Mouse (Mus musculus): Measurements from ENCODE around the gene Srgap3. TPM values are rescaled to one million over a fixed set of nuclear protein-coding genes. Genes with fewer than 3 reads are reported as not detected.

Gene Srgap3
- polyA plus RNA-seq, 1 experiment from 2014 or later: 33.7 TPM

GRCm38 (mm10) chr6:112842426-112842825 lies 104.6 kb downstream of the Srgap3 start:
- Histone ChIP-seq H3K36me3 (no peaks in the 10 kb centered on the region), H3K9me3 (no peaks in the 10 kb centered on the region), H3K4me3 (no peak overlapping the region), H3K9ac (replicated peaks) (no peak overlapping the region), H3K4me1 (peaks cover 37% of the 10 kb centered on the region), H3K27me3 (no peaks in the 10 kb centered on the region), H3K27ac (replicated peaks) (0 out of 2 replicates have a peak overlapping the region, but pooled peaks have one; percentile 4), H3K4me2 (replicated peaks) (no peak overlapping the region)
- ATAC-seq (replicated peaks): no peak
- 67% methylated on average over 5 of the region's 5 CpGs for WGBS

DNA sequence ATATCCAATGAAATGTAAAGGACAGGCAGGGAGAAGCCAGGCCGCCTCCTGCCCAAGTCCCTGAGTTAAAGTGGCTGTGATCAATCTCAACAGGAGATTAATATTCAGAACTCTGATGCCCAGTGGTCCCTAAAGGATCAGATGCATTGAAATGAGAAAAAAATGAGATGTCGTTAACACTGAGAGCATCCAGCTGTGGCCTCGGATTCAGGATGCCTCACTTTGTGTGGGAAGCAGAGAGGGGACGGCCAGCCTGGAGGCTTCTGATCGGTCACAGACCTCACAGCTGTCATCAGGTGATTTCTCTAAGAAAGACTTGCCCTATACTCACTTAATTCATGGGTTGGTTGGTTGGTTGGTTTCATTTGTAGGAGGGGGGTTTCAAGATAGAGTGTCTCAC lies 106.7 kb downstream of the Srgap3 start:
- WGBS: 47% methylated on average over 5 of the region's 5 CpGs
- ATAC-seq (replicated peaks): no peak
- no peaks in the 10 kb centered on the region for H3K36me3 ChIP-seq
- H3K4me1 ChIP-seq: peaks cover 42% of the 10 kb centered on the region
- peak overlapping the region; percentile 79; the same call in 1 of the 2 replicates for H3K27ac ChIP-seq (replicated peaks)
- H3K4me2 ChIP-seq (replicated peaks): no peak overlapping the region
- H3K9ac ChIP-seq (replicated peaks): no peak overlapping the region
- H3K4me3 ChIP-seq: no peak overlapping the region
- H3K9me3 ChIP-seq: no peaks in the 10 kb centered on the region
- no peaks in the 10 kb centered on the region for H3K27me3 ChIP-seq

DNA sequence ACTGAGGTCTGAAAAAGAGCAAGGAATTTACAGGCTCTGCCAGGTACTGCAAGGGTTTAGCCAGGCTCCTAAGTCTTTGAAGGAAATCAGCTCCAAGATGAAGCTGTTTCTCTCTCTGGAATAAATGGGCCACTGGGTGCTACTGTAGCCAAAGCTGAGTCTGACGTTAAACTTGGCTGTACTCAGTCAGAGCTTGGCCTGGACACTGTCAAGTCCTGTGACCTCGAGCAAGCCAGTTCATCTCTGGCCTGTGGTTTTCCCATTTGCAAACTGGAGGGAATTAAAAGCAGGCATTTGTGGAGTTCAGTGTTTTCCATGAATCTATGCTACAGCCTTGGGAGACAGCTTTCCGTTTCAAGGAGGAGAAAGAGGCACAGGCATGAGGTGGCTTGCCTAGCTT lies 107.7 kb downstream of the Srgap3 start:
- H3K36me3 ChIP-seq: no peaks in the 10 kb centered on the region
- peaks cover 43% of the 10 kb centered on the region for H3K4me1 ChIP-seq
- no peak overlapping the region for H3K4me2 ChIP-seq (replicated peaks)
- whole genome bisulfite sequencing: 46% methylated on average over 3 of the region's 3 CpGs
- no peak overlapping the region for H3K9ac ChIP-seq (replicated peaks)
- ATAC-seq (replicated peaks): no peak
- no peaks in the 10 kb centered on the region for H3K27me3 ChIP-seq
- H3K27ac ChIP-seq (replicated peaks): peak overlapping the region; percentile 79
- H3K4me3 ChIP-seq: no peak overlapping the region
- H3K9me3 ChIP-seq: no peaks in the 10 kb centered on the region

- H3K4me3 ChIP-seq: no peak overlapping the region
- no peaks in the 10 kb centered on the region for H3K9me3 ChIP-seq
- 3% methylated on average over 2 of the region's 2 CpGs for WGBS
- H3K27ac ChIP-seq (replicated peaks): peak overlapping the region; percentile 79
- H3K36me3 ChIP-seq: no peaks in the 10 kb centered on the region
- H3K9ac ChIP-seq (replicated peaks): 0 out of 2 replicates have a peak overlapping the region, but pooled peaks have one; percentile 17
- ATAC-seq (replicated peaks): peak; percentile 91
- peaks cover 48% of the 10 kb centered on the region for H3K4me1 ChIP-seq
- H3K27me3 ChIP-seq: no peaks in the 10 kb centered on the region
- H3K4me2 ChIP-seq (replicated peaks): no peak overlapping the region
Measured at GRCm38 (mm10) chr6:112838879-112839278, 108.2 kb downstream of the Srgap3 start.

GRCm38 (mm10) chr6:112836712-112837111 lies 110.4 kb downstream of the Srgap3 start:
- no peak overlapping the region for H3K27ac ChIP-seq (replicated peaks)

GRCm38 (mm10) chr6:112835413-112835812 lies 111.7 kb downstream of the Srgap3 start:
- no peaks in the 10 kb centered on the region for H3K27me3 ChIP-seq
- no peak overlapping the region for H3K9ac ChIP-seq (replicated peaks)
- no peak overlapping the region for H3K4me2 ChIP-seq (replicated peaks)
- 80% methylated on average over 4 of the region's 4 CpGs for WGBS
- H3K4me1 ChIP-seq: peaks cover 45% of the 10 kb centered on the region
- H3K27ac ChIP-seq (replicated peaks): no peak overlapping the region
- ATAC-seq (replicated peaks): no peak
- no peaks in the 10 kb centered on the region for H3K9me3 ChIP-seq
- no peaks in the 10 kb centered on the region for H3K36me3 ChIP-seq
- no peak overlapping the region for H3K4me3 ChIP-seq

More at GRCm38 (mm10) chr6:112836712-112837111, 110.4 kb downstream of the Srgap3 start:
- H3K4me2 ChIP-seq (replicated peaks): no peak overlapping the region
- no peaks in the 10 kb centered on the region for H3K36me3 ChIP-seq
- peaks cover 52% of the 10 kb centered on the region for H3K4me1 ChIP-seq
- H3K9ac ChIP-seq (replicated peaks): no peak overlapping the region
- ATAC-seq (replicated peaks): no peak
- H3K27me3 ChIP-seq: no peaks in the 10 kb centered on the region
- H3K9me3 ChIP-seq: no peaks in the 10 kb centered on the region
- 78% methylated on average over 4 of the region's 4 CpGs for WGBS
- no peak overlapping the region for H3K4me3 ChIP-seq

- H3K4me1 ChIP-seq: peaks cover 36% of the 10 kb centered on the region
- WGBS: 82% methylated on average over 5 of the region's 5 CpGs
- no peak overlapping the region for H3K9ac ChIP-seq (replicated peaks)
Measured at GRCm38 (mm10) chr6:112834430-112834829, 112.6 kb downstream of the Srgap3 start.

GRCm38 (mm10) chr6:112833763-112834162 lies 113.3 kb downstream of the Srgap3 start:
- no peaks in the 10 kb centered on the region for H3K9me3 ChIP-seq
- no peak; the same call in 1 of the 2 replicates for ATAC-seq (replicated peaks)
- H3K4me3 ChIP-seq: no peak overlapping the region
- WGBS: 32% methylated on average over 6 of the region's 6 CpGs
- no peak overlapping the region for H3K9ac ChIP-seq (replicated peaks)
- peaks cover 35% of the 10 kb centered on the region for H3K4me1 ChIP-seq
- peak overlapping the region; percentile 47 for H3K27ac ChIP-seq (replicated peaks)
- no peak overlapping the region for H3K4me2 ChIP-seq (replicated peaks)
- H3K36me3 ChIP-seq: no peaks in the 10 kb centered on the region
- H3K27me3 ChIP-seq: no peaks in the 10 kb centered on the region

More at GRCm38 (mm10) chr6:112834430-112834829, 112.6 kb downstream of the Srgap3 start:
- H3K4me3 ChIP-seq: no peak overlapping the region
- no peaks in the 10 kb centered on the region for H3K27me3 ChIP-seq
- ATAC-seq (replicated peaks): no peak
- H3K36me3 ChIP-seq: no peaks in the 10 kb centered on the region
- H3K27ac ChIP-seq (replicated peaks): peak overlapping the region; percentile 47
- no peak overlapping the region for H3K4me2 ChIP-seq (replicated peaks)
- H3K9me3 ChIP-seq: no peaks in the 10 kb centered on the region

DNA sequence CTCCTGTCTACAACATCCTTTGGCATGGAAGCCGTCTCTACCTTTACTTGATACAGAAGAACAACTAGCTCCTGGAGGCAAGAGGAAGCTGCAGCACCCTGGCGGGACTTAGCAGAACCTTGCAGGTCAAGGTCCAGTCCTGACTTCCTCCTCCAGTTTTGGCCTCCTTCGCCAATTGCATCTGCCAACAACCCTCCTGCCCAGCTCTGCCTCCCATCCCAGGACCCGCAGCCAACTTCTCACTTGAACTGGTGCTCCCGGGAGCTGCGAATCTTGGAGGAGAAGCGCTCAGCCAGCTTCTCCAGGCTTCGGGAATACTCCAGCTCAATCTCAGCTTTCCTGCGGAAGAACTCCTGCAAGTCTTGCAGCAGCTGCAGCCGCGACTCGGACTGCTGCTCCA lies 117.9 kb downstream of the Srgap3 start:
- H3K4me2 ChIP-seq (replicated peaks): no peak overlapping the region
- no peaks in the 10 kb centered on the region for H3K9me3 ChIP-seq
- H3K36me3 ChIP-seq: no peaks in the 10 kb centered on the region
- H3K27ac ChIP-seq (replicated peaks): no peak overlapping the region; the same call in 1 of the 2 replicates
- no peak for ATAC-seq (replicated peaks)
- 72% methylated on average over 12 of the region's 12 CpGs for WGBS
- no peaks in the 10 kb centered on the region for H3K27me3 ChIP-seq
- H3K4me3 ChIP-seq: no peak overlapping the region
- H3K9ac ChIP-seq (replicated peaks): no peak overlapping the region
- H3K4me1 ChIP-seq: peaks cover 22% of the 10 kb centered on the region

DNA sequence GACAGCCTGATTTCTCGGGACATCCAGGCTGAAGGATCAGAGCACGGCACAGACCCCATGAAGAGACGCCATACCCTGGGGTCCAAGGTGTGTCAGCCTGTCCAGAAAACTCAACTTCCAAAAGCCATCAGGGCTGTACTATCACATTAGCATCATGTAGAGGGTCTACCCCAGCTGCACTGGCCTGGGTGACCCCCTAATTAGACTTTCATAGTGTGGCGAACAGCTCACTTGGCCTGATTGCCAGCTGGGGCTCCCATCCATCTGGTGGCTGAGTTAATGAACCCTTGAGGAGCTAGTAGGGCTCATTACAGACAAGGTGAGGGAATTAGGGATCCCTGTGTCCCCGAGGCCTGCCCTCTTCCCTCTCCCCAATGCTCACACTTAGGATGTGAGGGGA lies 118.6 kb downstream of the Srgap3 start:
- 64% methylated on average over 5 of the region's 5 CpGs for WGBS
- Histone ChIP-seq H3K4me1 (peaks cover 15% of the 10 kb centered on the region), H3K4me2 (replicated peaks) (no peak overlapping the region), H3K36me3 (no peaks in the 10 kb centered on the region), H3K9me3 (no peaks in the 10 kb centered on the region), H3K4me3 (no peak overlapping the region), H3K27me3 (no peaks in the 10 kb centered on the region), H3K9ac (replicated peaks) (no peak overlapping the region), H3K27ac (replicated peaks) (0 out of 2 replicates have a peak overlapping the region, but pooled peaks have one; percentile 2)
- peak; percentile 37; the same call in 1 of the 2 replicates for ATAC-seq (replicated peaks)

DNA sequence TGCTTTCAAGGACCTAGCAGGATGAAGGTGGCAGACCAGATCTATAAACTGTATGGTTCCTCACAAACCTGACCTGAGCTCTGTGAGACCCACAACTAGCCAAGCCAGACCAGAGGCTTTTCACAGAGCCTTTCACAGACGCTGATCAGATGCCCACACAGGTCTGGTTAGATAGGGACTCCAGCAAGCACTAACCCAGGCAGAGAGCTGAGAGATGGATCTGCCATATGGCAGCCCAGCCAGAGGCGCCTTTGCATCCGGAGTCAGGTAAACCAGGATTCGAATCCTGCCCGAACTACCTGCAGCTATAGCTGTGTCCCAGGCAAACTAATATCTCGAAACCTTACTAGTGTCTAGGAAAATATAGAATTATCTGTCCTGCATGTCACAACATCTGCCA lies 121.4 kb downstream of the Srgap3 start:
- Histone ChIP-seq H3K9ac (replicated peaks) (no peak overlapping the region), H3K4me3 (no peak overlapping the region), H3K36me3 (no peaks in the 10 kb centered on the region), H3K9me3 (no peaks in the 10 kb centered on the region), H3K4me2 (replicated peaks) (no peak overlapping the region), H3K4me1 (peaks cover 39% of the 10 kb centered on the region), H3K27me3 (no peaks in the 10 kb centered on the region), H3K27ac (replicated peaks) (no peak overlapping the region)
- whole genome bisulfite sequencing: 94% methylated on average over 6 of the region's 6 CpGs
- no peak for ATAC-seq (replicated peaks)

DNA sequence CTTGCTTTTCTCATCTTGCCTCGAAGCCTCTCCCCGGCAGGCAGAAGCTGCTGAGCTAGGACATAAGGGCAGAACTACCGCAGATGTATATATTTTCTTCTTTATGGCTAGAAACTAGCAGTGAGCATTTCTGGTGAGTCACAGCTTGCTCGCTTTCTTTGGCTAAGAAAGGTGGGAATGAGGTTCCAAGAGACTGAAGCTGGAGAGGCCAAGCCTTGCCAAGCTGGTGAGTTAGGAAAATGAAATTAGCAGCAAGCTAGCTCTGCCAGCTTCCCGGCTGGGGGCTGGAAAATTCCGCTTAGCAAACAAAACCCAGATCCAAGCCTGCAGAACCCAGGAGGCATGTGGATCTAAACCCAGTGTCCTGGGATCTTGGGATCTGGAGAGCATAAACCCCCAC lies 124.0 kb downstream of the Srgap3 start:
- ATAC-seq (replicated peaks): 0 out of 2 replicates have a peak, but pooled peaks have one; percentile 41
- no peaks in the 10 kb centered on the region for H3K36me3 ChIP-seq
- peak overlapping the region; percentile 53 for H3K27ac ChIP-seq (replicated peaks)
- H3K9me3 ChIP-seq: no peaks in the 10 kb centered on the region
- H3K4me1 ChIP-seq: peaks cover 38% of the 10 kb centered on the region
- 70% methylated on average over 6 of the region's 6 CpGs for WGBS
- no peak overlapping the region for H3K4me3 ChIP-seq
- H3K9ac ChIP-seq (replicated peaks): no peak overlapping the region
- no peaks in the 10 kb centered on the region for H3K27me3 ChIP-seq
- H3K4me2 ChIP-seq (replicated peaks): no peak overlapping the region

Data from forebrain, embryonic 15.5 days (tissue).